Mouse (Mus musculus) lung, postnatal 10 days (tissue): ENCODE results near the gene Gli3.

Experiments used
- DNase-seq: peaks from one replicate; pipeline ENCODE4 v3.0.0; 2021

Gene Gli3

DNA sequence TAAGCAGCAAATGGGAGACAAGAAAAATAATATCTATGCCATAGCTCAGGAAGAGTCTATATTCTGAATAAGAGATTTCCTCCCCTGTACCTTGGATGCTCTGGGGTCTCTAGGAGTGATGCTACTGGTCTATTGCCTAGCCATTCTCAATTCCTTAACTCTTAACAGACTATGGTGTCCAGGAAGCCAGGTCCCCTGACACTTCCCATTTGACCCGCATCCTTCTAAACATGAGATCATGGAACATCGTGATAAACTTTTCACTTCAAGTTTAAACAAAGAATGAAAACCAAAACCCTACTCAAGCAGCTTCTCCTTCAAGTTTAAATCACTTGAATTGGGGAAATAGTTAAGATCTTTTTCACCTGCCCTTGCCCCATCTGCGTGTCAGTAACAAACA lies 279.3 kb downstream of the Gli3 start:
- no peak for DNase-seq

GRCm38 (mm10) chr13:15742777-15743176 lies 279.7 kb downstream of the Gli3 start:
- no peak for DNase-seq

DNA sequence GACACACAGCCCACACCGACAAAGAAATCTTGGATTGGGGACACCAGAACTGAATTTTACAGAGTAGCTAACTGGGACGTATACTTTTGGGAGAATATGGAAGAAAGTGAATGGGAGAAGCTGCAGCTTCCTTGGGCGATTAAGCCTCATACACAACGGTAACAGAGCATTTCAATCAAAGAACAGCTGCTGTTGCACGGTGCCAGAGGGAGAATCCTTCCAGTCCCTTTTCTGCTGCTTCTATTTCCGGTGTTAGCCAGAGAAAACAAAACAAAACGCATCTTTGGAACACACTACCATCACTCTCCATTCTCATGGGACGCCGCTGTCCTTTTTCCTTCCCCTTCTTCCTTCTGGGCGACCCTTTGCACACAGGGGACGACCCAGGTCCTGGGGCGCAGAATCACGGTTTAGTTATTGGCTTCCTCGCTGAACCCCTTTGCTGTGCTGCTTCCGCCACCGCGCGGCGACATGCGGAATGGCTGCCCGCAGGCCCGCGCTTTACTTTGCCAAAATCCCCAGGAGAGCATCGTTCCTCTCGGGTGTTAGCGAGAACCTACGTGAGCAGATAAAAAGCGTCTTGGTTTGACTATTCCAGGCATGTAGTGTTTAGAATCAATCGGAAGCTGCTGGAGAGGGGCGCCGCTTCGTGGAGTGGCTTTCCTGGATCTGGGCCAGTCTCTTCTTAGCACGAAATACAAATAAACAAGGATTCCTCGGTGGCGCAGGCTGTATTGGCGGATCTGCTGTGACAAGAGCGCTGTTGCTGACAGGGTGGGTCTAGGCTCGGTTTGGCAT lies 296.0 kb downstream of the Gli3 start:
- peak; percentile 86 for DNase-seq

- no peak for DNase-seq
Observed at GRCm38 (mm10) chr13:15759633-15760441, 296.8 kb downstream of the Gli3 start.

- DNase-seq = no peak
Observed at GRCm38 (mm10) chr13:15762291-15762690, 299.3 kb downstream of the Gli3 start.

GRCm38 (mm10) chr13:15762901-15763417 lies 299.9 kb downstream of the Gli3 start:
- DNase-seq = peak; percentile 46

- no peak for DNase-seq
Observed at GRCm38 (mm10) chr13:15777624-15778023, 314.6 kb downstream of the Gli3 start.
